Mouse (Mus musculus): ENCODE results near the gene Nisch. TPM values are rescaled to one million over a fixed set of nuclear protein-coding genes. Genes with fewer than 3 reads are reported as not detected.

Nisch gene
- polyA plus RNA-seq, 1 experiment from 2014 or later: 92.3 TPM

GRCm38 (mm10) chr14:31204844-31205243 is 11.9 kb downstream of the Nisch start:
- Histone ChIP-seq H3K9me3 (replicated peaks) (no peaks in the 10 kb centered on the region), H3K4me2 (peak overlapping the region; percentile 91), H3K4me1 (replicated peaks) (peaks cover 61% of the 10 kb centered on the region), H3K27me3 (0 out of 2 replicates have a peak, but pooled peaks cover 3% of the 10 kb centered on the region), H3K27ac (replicated peaks) (peak overlapping the region; percentile 88), H3K4me3 (replicated peaks) (peak overlapping the region; percentile 83), H3K9ac (peak overlapping the region; percentile 87), H3K36me3 (replicated peaks) (peaks cover 44% of the 10 kb centered on the region)
- WGBS (ENCODE audit: insufficient replicate concordance): 36% methylated on average over 4 of the region's 4 CpGs
- ATAC-seq (ENCODE audit: insufficient read depth): no peak

- 70% methylated on average over 3 of the region's 3 CpGs for WGBS (ENCODE audit: insufficient replicate concordance)
- Histone ChIP-seq H3K4me3 (replicated peaks) (no peak overlapping the region), H3K27ac (replicated peaks) (peak overlapping the region; percentile 64), H3K9ac (no peak overlapping the region), H3K4me2 (no peak overlapping the region), H3K9me3 (replicated peaks) (no peaks in the 10 kb centered on the region), H3K36me3 (replicated peaks) (peaks cover 76% of the 10 kb centered on the region), H3K27me3 (no peaks in the 10 kb centered on the region), H3K4me1 (replicated peaks) (peaks cover 51% of the 10 kb centered on the region)
- peak; percentile 65; the same call in 1 of the 2 replicates for ATAC-seq (ENCODE audit: insufficient read depth)
Measured at GRCm38 (mm10) chr14:31200038-31200437, 16.7 kb downstream of the Nisch start.

- peaks cover 80% of the 10 kb centered on the region for H3K36me3 ChIP-seq (replicated peaks)
- H3K27ac ChIP-seq (replicated peaks): peak overlapping the region; percentile 64
- H3K9ac ChIP-seq: no peak overlapping the region
- no peaks in the 10 kb centered on the region for H3K9me3 ChIP-seq (replicated peaks)
- H3K4me2 ChIP-seq: no peak overlapping the region
- peaks cover 50% of the 10 kb centered on the region for H3K4me1 ChIP-seq (replicated peaks)
- 81% methylated on average over 7 of the region's 7 CpGs for WGBS (ENCODE audit: insufficient replicate concordance)
- H3K4me3 ChIP-seq (replicated peaks): no peak overlapping the region
- ATAC-seq (ENCODE audit: insufficient read depth): peak; percentile 48; the same call in 1 of the 2 replicates
- no peaks in the 10 kb centered on the region for H3K27me3 ChIP-seq
Measured at GRCm38 (mm10) chr14:31199599-31199998, 17.1 kb downstream of the Nisch start.

- H3K27me3 ChIP-seq: no peaks in the 10 kb centered on the region
- no peaks in the 10 kb centered on the region for H3K9me3 ChIP-seq (replicated peaks)
- peaks cover 48% of the 10 kb centered on the region for H3K4me1 ChIP-seq (replicated peaks)
- peak overlapping the region; percentile 6; the same call in 1 of the 2 replicates for H3K4me2 ChIP-seq
- no peak for ATAC-seq (ENCODE audit: insufficient read depth)
- no peak overlapping the region for H3K9ac ChIP-seq
- H3K36me3 ChIP-seq (replicated peaks): peaks cover 74% of the 10 kb centered on the region
- no peak overlapping the region for H3K4me3 ChIP-seq (replicated peaks)
- no peak overlapping the region for H3K27ac ChIP-seq (replicated peaks)
- 59% methylated on average over 16 of the region's 16 CpGs for WGBS (ENCODE audit: insufficient replicate concordance)
Measured at GRCm38 (mm10) chr14:31197547-31198516, 18.9 kb downstream of the Nisch start.

- ATAC-seq (ENCODE audit: insufficient read depth): no peak
Measured at GRCm38 (mm10) chr14:31195968-31196367, 20.8 kb downstream of the Nisch start.

GRCm38 (mm10) chr14:31195521-31195920 is 21.2 kb downstream of the Nisch start:
- 86% methylated on average over 4 of the region's 4 CpGs for WGBS (ENCODE audit: insufficient replicate concordance)
- Histone ChIP-seq H3K36me3 (replicated peaks) (peaks cover 76% of the 10 kb centered on the region), H3K27ac (replicated peaks) (peak overlapping the region; percentile 36; the same call in 1 of the 2 replicates)

More at GRCm38 (mm10) chr14:31195968-31196367, 20.8 kb downstream of the Nisch start:
- Histone ChIP-seq H3K4me1 (replicated peaks) (peaks cover 41% of the 10 kb centered on the region), H3K36me3 (replicated peaks) (peaks cover 75% of the 10 kb centered on the region), H3K4me3 (replicated peaks) (no peak overlapping the region), H3K4me2 (no peak overlapping the region), H3K9me3 (replicated peaks) (no peaks in the 10 kb centered on the region), H3K27me3 (no peaks in the 10 kb centered on the region), H3K27ac (replicated peaks) (peak overlapping the region; percentile 36; the same call in 1 of the 2 replicates), H3K9ac (no peak overlapping the region)

GRCm38 (mm10) chr14:31194891-31195513 is 21.7 kb downstream of the Nisch start:
- Histone ChIP-seq H3K9ac (no peak overlapping the region), H3K27me3 (no peaks in the 10 kb centered on the region), H3K4me1 (replicated peaks) (peaks cover 35% of the 10 kb centered on the region), H3K4me2 (no peak overlapping the region), H3K27ac (replicated peaks) (0 out of 2 replicates have a peak overlapping the region, but pooled peaks have one; percentile 36), H3K36me3 (replicated peaks) (peaks cover 76% of the 10 kb centered on the region), H3K9me3 (replicated peaks) (no peaks in the 10 kb centered on the region), H3K4me3 (replicated peaks) (no peak overlapping the region)
- ATAC-seq (ENCODE audit: insufficient read depth): no peak
- WGBS (ENCODE audit: insufficient replicate concordance): 64% methylated on average over 14 of the region's 14 CpGs

More at GRCm38 (mm10) chr14:31195521-31195920, 21.2 kb downstream of the Nisch start:
- ATAC-seq (ENCODE audit: insufficient read depth): no peak
- H3K4me2 ChIP-seq: no peak overlapping the region
- H3K4me1 ChIP-seq (replicated peaks): peaks cover 39% of the 10 kb centered on the region
- H3K4me3 ChIP-seq (replicated peaks): no peak overlapping the region
- no peak overlapping the region for H3K9ac ChIP-seq
- H3K27me3 ChIP-seq: no peaks in the 10 kb centered on the region
- H3K9me3 ChIP-seq (replicated peaks): no peaks in the 10 kb centered on the region

- Histone ChIP-seq H3K4me2 (no peak overlapping the region), H3K27me3 (no peaks in the 10 kb centered on the region), H3K9ac (no peak overlapping the region), H3K27ac (replicated peaks) (no peak overlapping the region), H3K36me3 (replicated peaks) (peaks cover 76% of the 10 kb centered on the region), H3K4me1 (replicated peaks) (peaks cover 40% of the 10 kb centered on the region), H3K4me3 (replicated peaks) (no peak overlapping the region), H3K9me3 (replicated peaks) (no peaks in the 10 kb centered on the region)
- no peak for ATAC-seq (ENCODE audit: insufficient read depth)
- 51% methylated on average over 2 of the region's 2 CpGs for WGBS (ENCODE audit: insufficient replicate concordance)
Measured at GRCm38 (mm10) chr14:31194441-31194840, 22.3 kb downstream of the Nisch start.

- Histone ChIP-seq H3K9me3 (replicated peaks) (no peaks in the 10 kb centered on the region), H3K4me1 (replicated peaks) (peaks cover 40% of the 10 kb centered on the region), H3K9ac (no peak overlapping the region), H3K4me2 (no peak overlapping the region), H3K27ac (replicated peaks) (no peak overlapping the region), H3K4me3 (replicated peaks) (no peak overlapping the region), H3K27me3 (no peaks in the 10 kb centered on the region), H3K36me3 (replicated peaks) (peaks cover 78% of the 10 kb centered on the region)
- WGBS (ENCODE audit: insufficient replicate concordance): 76% methylated on average over 7 of the region's 7 CpGs
- ATAC-seq (ENCODE audit: insufficient read depth): no peak
Measured at GRCm38 (mm10) chr14:31193791-31194190, 23.0 kb downstream of the Nisch start.

GRCm38 (mm10) chr14:31191936-31192335 is 24.8 kb downstream of the Nisch start:
- H3K9ac ChIP-seq: no peak overlapping the region
- no peak overlapping the region for H3K4me3 ChIP-seq (replicated peaks)
- H3K27ac ChIP-seq (replicated peaks): no peak overlapping the region
- 40% methylated on average over 2 of the region's 2 CpGs for WGBS (ENCODE audit: insufficient replicate concordance)
- ATAC-seq (ENCODE audit: insufficient read depth): no peak
- no peaks in the 10 kb centered on the region for H3K9me3 ChIP-seq (replicated peaks)
- H3K36me3 ChIP-seq (replicated peaks): peaks cover 90% of the 10 kb centered on the region
- H3K4me1 ChIP-seq (replicated peaks): peaks cover 33% of the 10 kb centered on the region
- H3K4me2 ChIP-seq: no peak overlapping the region
- H3K27me3 ChIP-seq: no peaks in the 10 kb centered on the region

GRCm38 (mm10) chr14:31189348-31189747 is 27.4 kb downstream of the Nisch start:
- Histone ChIP-seq H3K27ac (replicated peaks) (peak overlapping the region; percentile 69), H3K9ac (no peak overlapping the region), H3K27me3 (no peaks in the 10 kb centered on the region), H3K36me3 (replicated peaks) (peaks cover 94% of the 10 kb centered on the region), H3K4me3 (replicated peaks) (no peak overlapping the region), H3K9me3 (replicated peaks) (no peaks in the 10 kb centered on the region), H3K4me2 (no peak overlapping the region), H3K4me1 (replicated peaks) (peaks cover 25% of the 10 kb centered on the region)
- no peak for ATAC-seq (ENCODE audit: insufficient read depth)
- 74% methylated on average over 3 of the region's 3 CpGs for whole genome bisulfite sequencing (ENCODE audit: insufficient replicate concordance)
